Mouse (Mus musculus) olfactory bulb, adult 2 months (tissue): ENCODE measurements around the gene Rbbp8nl.

Experiments used
- CTCF ChIP-seq: fragments of 200-500 bp; IDR thresholded peaks from 2 replicates; pipeline ENCODE4 v1.5.1; 2012; ENCODE audit warnings: low read depth, mild to moderate bottlenecking, low read length, moderate library complexity; ENCODE audit not compliant: insufficient read depth
- POLR2A ChIP-seq: fragments of 200-500 bp; IDR thresholded peaks from 2 replicates; pipeline ENCODE4 v1.6.1; 2012; ENCODE audit warnings: mild to moderate bottlenecking, low read depth, low read length, moderate library complexity; ENCODE audit not compliant: insufficient read depth

DNA sequence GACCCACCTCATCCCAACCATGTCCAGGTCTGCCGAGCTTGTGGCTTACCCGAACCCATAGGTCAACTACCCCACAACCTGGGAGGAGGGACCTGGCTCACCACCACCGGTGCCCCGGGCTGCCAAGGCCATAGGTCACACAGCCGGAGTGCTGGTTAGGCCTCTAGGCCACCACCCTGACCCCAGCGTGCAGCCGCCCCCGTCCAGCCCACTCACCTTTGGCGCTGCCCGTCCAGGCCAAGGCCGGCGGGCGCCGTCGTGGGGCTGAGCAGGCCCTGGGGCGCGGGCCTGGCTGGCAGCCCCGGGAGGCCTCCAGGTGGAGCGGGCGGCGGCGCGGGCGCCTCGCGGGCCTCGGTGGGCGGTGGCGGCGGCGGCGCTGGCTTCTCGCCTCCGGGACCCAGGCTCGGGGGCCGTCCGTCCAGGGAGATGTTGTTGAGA, 16.8 kb downstream of the Rbbp8nl start:
- TF ChIP-seq POLR2A = no peak
- no peak for TF ChIP-seq CTCF
